Mouse (Mus musculus) hindbrain, embryonic 12.5 days (tissue): ENCODE measurements around the gene Vmn1r89. TPM values are rescaled to one million over a fixed set of nuclear protein-coding genes. Genes with fewer than 3 reads are reported as not detected.

Source experiments
- ATAC-seq: fragments of 200-750 bp; cut with Nextera tagmentation; 2 replicates; pipeline ENCODE4 v1.8.0; 2017; ENCODE audit warnings: moderate TSS enrichment; ENCODE audit not compliant: low FRiP score
- H3K27ac ChIP-seq: fragments of 300-500 bp; sonication (generic); 2 replicates; pipeline ENCODE4 v1.5.1; 2016; ENCODE audit warnings: mild to moderate bottlenecking
- H3K27me3 ChIP-seq: fragments of 300-500 bp; sonication (generic); 2 replicates; pipeline ENCODE4 v1.6.1; 2016; ENCODE audit warnings: mild to moderate bottlenecking
- H3K36me3 ChIP-seq: fragments of 300-500 bp; sonication (generic); 2 replicates; pipeline ENCODE4 v1.6.1; 2016; ENCODE audit warnings: mild to moderate bottlenecking
- H3K4me1 ChIP-seq: fragments of 300-500 bp; sonication (generic); 2 replicates; pipeline ENCODE4 v1.6.1; 2016
- H3K4me2 ChIP-seq: fragments of 300-500 bp; sonication (generic); replicated peaks from 2 replicates; pipeline ENCODE4 v1.6.1; 2016; ENCODE audit warnings: mild to moderate bottlenecking
- H3K4me3 ChIP-seq: fragments of 300-500 bp; sonication (generic); 2 replicates; pipeline ENCODE4 v1.5.1; 2016; ENCODE audit warnings: mild to moderate bottlenecking
- H3K9ac ChIP-seq: fragments of 300-500 bp; sonication (generic); 2 replicates; pipeline ENCODE4 v1.6.1; 2016; ENCODE audit warnings: mild to moderate bottlenecking, moderate library complexity
- H3K9me3 ChIP-seq: fragments of 300-500 bp; sonication (generic); replicated peaks from 2 replicates; pipeline ENCODE4 v1.6.1; 2016; ENCODE audit warnings: mild to moderate bottlenecking
- WGBS: fragments of 180-500 bp; shearing (Covaris S2); methylation state at CpG from one replicate; pipeline ENCODE4 v1.1.7; 2016; 5-methylcytosine and 5-hydroxymethylcytosine counted together
- polyA plus RNA-seq: library from polyadenylated mRNA; unstranded; fragments of >200 nt; fragmentation: Nextera tagmentation; extraction: Ambion mirVana; gene quantifications from 2 replicates; pipeline ENCODE4 v1.2.1, GENCODE M21; 2016

The Vmn1r89 gene
- not detected in 2 replicates for polyA plus RNA-seq

DNA sequence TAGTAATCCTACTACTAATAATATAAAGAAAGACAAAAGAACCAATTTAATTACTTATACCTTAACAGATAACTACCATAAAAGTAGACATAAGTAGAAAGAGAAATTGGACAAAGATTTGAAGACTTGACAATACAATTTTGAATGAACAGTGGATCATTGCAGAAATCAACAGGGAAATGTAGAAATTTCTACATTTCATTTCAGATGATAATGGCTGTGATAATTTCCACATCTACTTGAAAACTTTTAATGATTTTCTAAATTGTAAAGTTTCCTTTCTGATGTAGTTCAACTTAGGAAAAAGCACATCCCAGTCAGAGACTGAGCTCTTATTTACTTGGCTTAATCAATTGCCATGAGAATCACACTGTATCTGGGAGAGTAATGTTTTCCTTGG lies at the start of gene Vmn1r89:
Gene Vmn1r89, plus strand, starts transcription at position 301 of the 400 bp plus-strand sequence.
- Histone ChIP-seq H3K9me3 (0 out of 2 replicates have a peak, but pooled peaks cover 5% of the 10 kb centered on the region), H3K4me1 (no peaks in the 10 kb centered on the region), H3K4me2 (no peak within 1 kb of the TSS), H3K27ac (no peak within 1 kb of the TSS), H3K36me3 (no peaks in the 10 kb centered on the region), H3K9ac (no peak within 1 kb of the TSS), H3K4me3 (no peak within 1 kb of the TSS), H3K27me3 (no peaks in the 10 kb centered on the region)
- no peak for ATAC-seq

DNA sequence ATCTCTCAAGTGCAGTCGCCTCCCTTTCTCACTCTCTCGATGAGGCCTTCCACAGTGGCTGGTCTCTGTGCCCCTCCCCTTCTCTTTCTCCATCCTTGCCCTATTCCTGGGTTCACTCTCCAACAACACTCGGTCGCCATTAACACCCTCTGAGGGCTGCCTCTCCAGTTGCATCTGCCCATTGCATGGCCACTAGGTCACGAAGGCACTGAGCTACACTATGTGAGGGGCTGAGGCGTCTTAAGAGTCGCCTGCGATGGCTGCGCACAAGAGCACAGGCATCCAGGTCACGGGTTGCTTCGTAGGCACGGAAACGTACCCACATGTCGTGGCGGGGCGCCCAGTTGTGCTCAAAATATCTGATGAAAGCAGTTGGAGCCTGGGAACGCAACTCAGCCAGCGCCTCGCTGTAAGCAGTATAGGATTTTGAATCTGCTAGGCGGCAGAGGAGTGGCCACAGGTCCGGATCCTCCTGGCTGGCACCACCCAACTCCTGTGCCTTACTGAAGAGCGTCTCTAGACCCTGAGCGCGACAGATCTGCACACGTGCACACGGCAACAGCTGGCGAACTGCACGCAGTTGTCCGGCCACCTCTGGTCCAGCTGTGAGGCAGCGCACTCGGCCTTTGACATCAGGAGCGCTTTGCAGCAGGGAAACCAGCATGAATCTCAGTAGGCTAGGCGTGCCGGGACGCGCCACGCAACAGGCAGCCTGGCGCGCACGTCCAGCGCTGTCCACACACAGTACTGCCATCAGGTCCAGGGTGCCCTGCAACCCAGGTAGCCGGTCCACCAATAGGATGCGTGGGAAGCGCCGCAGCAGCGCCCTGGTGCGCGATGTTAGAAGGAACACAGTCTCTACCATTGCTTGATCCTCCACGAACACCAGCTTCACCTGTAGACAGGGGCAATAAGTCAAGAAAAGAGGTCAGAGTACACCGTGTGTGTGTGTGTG lies 48.2 kb downstream of the Vmn1r89 start:
- no peaks in the 10 kb centered on the region for H3K27me3 ChIP-seq
- no peak overlapping the region for H3K27ac ChIP-seq
- peak; percentile 21; the same call in 1 of the 2 replicates for ATAC-seq
- H3K4me2 ChIP-seq: 0 out of 2 replicates have a peak overlapping the region, but pooled peaks have one; percentile 13
- no peaks in the 10 kb centered on the region for H3K4me1 ChIP-seq
- H3K9me3 ChIP-seq: no peaks in the 10 kb centered on the region
- H3K9ac ChIP-seq: no peak overlapping the region
- H3K36me3 ChIP-seq: 0 out of 2 replicates have a peak, but pooled peaks cover 12% of the 10 kb centered on the region
- no peak overlapping the region for H3K4me3 ChIP-seq
- WGBS: 54% methylated on average over 50 of the region's 50 CpGs

DNA sequence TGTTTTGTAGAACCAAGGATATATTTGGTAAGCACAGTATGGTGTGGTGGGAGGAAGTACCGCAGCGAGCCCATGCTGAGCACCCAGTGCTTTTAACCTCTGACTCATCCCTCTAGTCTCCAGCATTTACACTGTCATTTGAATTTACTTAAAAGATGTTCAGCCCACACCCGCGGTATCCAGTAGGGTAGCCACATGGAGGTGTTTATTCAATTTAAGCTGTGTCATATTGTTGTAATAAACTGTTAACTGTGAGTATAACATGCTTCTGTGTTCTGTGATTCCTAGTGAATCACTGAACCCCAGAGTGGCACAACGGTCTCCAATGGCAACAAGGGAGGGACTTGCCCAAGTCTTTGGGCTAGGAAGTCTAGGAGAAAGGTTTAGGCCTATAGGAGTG lies 51.0 kb downstream of the Vmn1r89 start:
- Histone ChIP-seq H3K27ac (no peak overlapping the region), H3K9ac (no peak overlapping the region), H3K4me2 (no peak overlapping the region), H3K36me3 (0 out of 2 replicates have a peak, but pooled peaks cover 13% of the 10 kb centered on the region), H3K4me3 (no peak overlapping the region), H3K4me1 (no peaks in the 10 kb centered on the region), H3K27me3 (no peaks in the 10 kb centered on the region), H3K9me3 (no peaks in the 10 kb centered on the region)
- WGBS: 81% methylated on average over 5 of the region's 5 CpGs
- no peak for ATAC-seq

DNA sequence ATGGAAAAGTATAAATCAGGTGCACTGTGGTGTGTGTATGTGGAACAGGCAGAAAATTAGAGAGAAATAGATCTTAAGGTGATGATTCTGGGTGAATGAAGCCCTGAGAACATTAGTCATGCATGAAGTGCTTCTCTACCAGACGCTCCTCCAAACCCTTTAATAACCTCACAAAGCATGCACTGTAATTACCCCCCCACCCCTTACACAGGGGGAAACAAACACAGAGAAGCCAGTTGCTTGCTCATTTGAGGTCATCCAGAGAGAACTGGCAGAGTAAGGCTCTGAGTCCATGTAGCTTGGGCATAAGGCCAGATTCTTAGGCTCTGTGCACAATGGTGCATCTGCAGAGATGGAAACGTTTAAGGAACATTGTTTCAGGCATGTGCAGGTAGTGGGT lies 51.6 kb downstream of the Vmn1r89 start:
- Histone ChIP-seq H3K9ac (no peak overlapping the region), H3K36me3 (0 out of 2 replicates have a peak, but pooled peaks cover 16% of the 10 kb centered on the region), H3K27me3 (no peaks in the 10 kb centered on the region), H3K4me1 (no peaks in the 10 kb centered on the region), H3K4me2 (no peak overlapping the region), H3K27ac (no peak overlapping the region), H3K9me3 (no peaks in the 10 kb centered on the region), H3K4me3 (no peak overlapping the region)
- peak; percentile 15; the same call in 1 of the 2 replicates for ATAC-seq
- WGBS: 67% methylated on average over 2 of the region's 2 CpGs

GRCm38 (mm10) chr7:13268749-13269260 lies 56.0 kb downstream of the Vmn1r89 start:
- Histone ChIP-seq H3K9me3 (no peaks in the 10 kb centered on the region), H3K36me3 (peaks cover 5% of the 10 kb centered on the region), H3K27me3 (no peaks in the 10 kb centered on the region), H3K27ac (no peak overlapping the region), H3K4me2 (no peak overlapping the region), H3K9ac (no peak overlapping the region), H3K4me1 (no peaks in the 10 kb centered on the region), H3K4me3 (no peak overlapping the region)
- no peak for ATAC-seq
- 94% methylated on average over 4 of the region's 4 CpGs for WGBS

- H3K9me3 ChIP-seq: no peaks in the 10 kb centered on the region
- H3K27ac ChIP-seq: no peak overlapping the region
- H3K27me3 ChIP-seq: no peaks in the 10 kb centered on the region
- peaks cover 10% of the 10 kb centered on the region for H3K36me3 ChIP-seq
- WGBS: 76% methylated on average over 11 of the region's 11 CpGs
- H3K4me1 ChIP-seq: no peaks in the 10 kb centered on the region
- no peak overlapping the region for H3K9ac ChIP-seq
- ATAC-seq: no peak
- H3K4me2 ChIP-seq: no peak overlapping the region
- H3K4me3 ChIP-seq: no peak overlapping the region
These were observed 56.6 kb downstream of the Vmn1r89 start for GRCm38 (mm10) chr7:13269394-13269793.

Other genes with a start within 250 kb of the Vmn1r89 start
- 14.5 and 15.2 TPM in 2 replicates for gene Zfp324, start 247.2 kb upstream of the Vmn1r89 start, polyA plus RNA-seq
- 14.8 and 16.2 TPM in 2 replicates for gene Zfp446, start 235.2 kb upstream of the Vmn1r89 start, polyA plus RNA-seq
- gene Slc27a5, start 214.8 kb upstream of the Vmn1r89 start, polyA plus RNA-seq: 0.26 TPM in 2 replicates
- 356 and 380 TPM in 2 replicates for gene Trim28, start 213.9 kb upstream of the Vmn1r89 start, polyA plus RNA-seq
- 32.6 and 35.0 TPM in 2 replicates for gene Zbtb45, start 203.0 kb upstream of the Vmn1r89 start, polyA plus RNA-seq
- gene Chmp2a, start 178.2 kb upstream of the Vmn1r89 start, polyA plus RNA-seq: 148 and 152 TPM in 2 replicates
- 173 and 180 TPM in 2 replicates for gene Ube2m, start 174.7 kb upstream of the Vmn1r89 start, polyA plus RNA-seq
- gene Mzf1, start 158.3 kb upstream of the Vmn1r89 start, polyA plus RNA-seq: 4.9 and 5.7 TPM in 2 replicates
- gene Vmn1r85, start 117.8 kb upstream of the Vmn1r89 start, polyA plus RNA-seq: not detected in 2 replicates
- gene Vmn1r86, start 93.1 kb upstream of the Vmn1r89 start, polyA plus RNA-seq: not detected in 2 replicates
- not detected in 2 replicates for gene Vmn1r87, start 72.9 kb upstream of the Vmn1r89 start, polyA plus RNA-seq
- not detected in 2 replicates for gene Vmn1r88, start 53.5 kb upstream of the Vmn1r89 start, polyA plus RNA-seq
- gene Lig1, start 64.3 kb downstream of the Vmn1r89 start, polyA plus RNA-seq: 74.2 and 78.5 TPM in 2 replicates
- gene Zswim9, start 65.7 kb downstream of the Vmn1r89 start, polyA plus RNA-seq: 17.3 and 19.0 TPM in 2 replicates
- gene Pla2g4c, start 111.6 kb downstream of the Vmn1r89 start, polyA plus RNA-seq: 0.73 and 0.93 TPM in 2 replicates
- 0.15 TPM in 1 of 2 replicates, not detected in the other for gene Cabp5, start 185.1 kb downstream of the Vmn1r89 start, polyA plus RNA-seq
- not detected in 2 replicates for gene Bsph1, start 237.8 kb downstream of the Vmn1r89 start, polyA plus RNA-seq